Mouse (Mus musculus) left cerebral cortex, postnatal 14 days (tissue): ENCODE results near the gene Thap4. TPM values are rescaled to one million over a fixed set of nuclear protein-coding genes. Genes with fewer than 3 reads are reported as not detected.

ENCODE experiments used
- DNase-seq, 2 experiments: peaks; one replicate each; pipeline ENCODE4 v3.0.0; 2021 to 2022; ENCODE audit warnings: low spot score in 2 of 2, mixed read lengths in 1 of 2
- intact Hi-C: fragments of 180-260 bp; cut with DNase I; formaldehyde crosslinking; loops from one replicate; pipeline ENCODE4 v1.15.1; 2025
- total RNA-seq, 2 experiments: library from RNA; stranded (reverse); gene quantifications; 2 replicates each; pipeline ENCODE4 v1.2.3; 2021

Gene Thap4
- total RNA-seq, 2 experiments from 2014 or later = 31.2 to 34.2 TPM

DNA sequence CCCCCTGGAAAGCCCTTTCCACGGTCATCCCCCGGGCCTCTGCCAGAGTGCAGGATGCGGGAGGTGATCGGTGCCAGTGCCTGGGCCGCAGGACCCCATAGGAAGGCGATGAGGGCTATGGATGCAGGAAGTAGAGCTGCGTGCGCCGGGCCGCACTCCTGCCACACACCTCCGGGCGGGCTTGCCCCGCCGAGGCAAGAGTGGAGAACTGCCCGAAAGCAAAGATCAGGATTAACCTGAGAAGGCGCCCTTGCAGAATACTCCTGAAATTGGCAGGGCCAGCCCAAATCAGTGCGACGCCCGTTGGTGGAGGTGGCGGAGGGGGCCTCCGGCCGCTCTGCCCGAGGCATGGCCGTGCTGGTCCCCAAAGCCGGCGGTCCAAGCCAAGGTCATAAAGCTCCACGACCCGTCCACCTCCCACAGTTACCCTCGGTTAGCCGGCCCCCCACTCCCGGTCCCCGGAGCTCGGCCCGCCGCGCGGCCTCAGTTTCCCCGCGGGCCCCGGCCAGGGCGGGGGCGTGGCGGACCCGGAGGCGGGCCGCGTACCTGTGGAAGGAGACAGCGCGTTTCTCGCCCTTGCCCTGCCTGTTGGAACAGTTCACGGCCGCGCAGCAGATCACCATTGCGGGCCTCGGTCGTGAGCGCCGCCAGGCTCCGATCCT, 622 bp downstream of the Thap4 start:
- peak in 1 of 2 experiments; percentile 32 for DNase-seq
- intact Hi-C loops = loop anchor here (5.0 kb wide), 1 partner anchor 117 kb away; no protein-coding TSS in a partner anchor

DNA sequence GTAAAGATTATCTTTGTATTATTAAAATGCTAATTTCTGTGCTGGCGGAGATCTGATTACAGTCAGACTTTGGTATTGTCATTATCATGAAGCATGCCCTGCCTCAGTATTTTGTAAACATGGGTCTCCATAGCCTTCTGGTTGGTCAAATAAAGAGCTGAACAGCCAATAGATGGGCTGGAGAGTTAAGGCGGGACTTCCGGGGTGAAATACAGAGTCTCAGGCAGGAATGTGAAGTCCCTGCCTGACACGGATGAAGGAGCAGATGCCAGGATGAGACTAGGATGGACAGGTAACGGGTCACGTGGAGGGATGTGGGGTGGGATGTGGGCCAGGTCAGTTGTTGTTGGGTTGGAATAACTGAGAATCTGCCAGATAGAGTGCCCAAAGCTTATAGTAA, 3.4 kb downstream of the Thap4 start, which contains the start of gene Atg4b:
Gene Atg4b (plus strand): TSS at position 211 of the 400 bp plus-strand sequence.
- intact Hi-C loops = loop anchor here (5.0 kb wide), 1 partner anchor 114 kb away; no protein-coding TSS in a partner anchor
- no peak for DNase-seq

DNA sequence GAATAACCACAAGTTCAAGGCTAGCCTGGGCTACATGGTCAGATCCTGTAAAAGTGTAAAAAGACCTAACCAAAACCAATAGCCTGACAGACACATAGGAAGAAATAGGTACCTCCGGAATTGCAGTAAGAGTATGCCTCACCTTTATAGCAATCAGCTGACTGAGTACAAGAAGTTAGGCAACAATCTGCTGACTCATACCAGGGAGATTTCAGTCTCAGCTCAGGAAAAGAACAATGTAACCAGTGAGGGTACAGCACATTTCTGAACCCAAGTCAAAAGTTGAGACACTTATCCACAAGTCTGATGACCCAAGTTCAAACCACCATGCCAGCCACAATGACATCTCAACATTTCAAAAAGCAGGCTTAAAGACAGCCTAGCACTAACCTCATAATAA, 6.1 kb downstream of the Thap4 start:
- intact Hi-C loops = no loop called here

DNA sequence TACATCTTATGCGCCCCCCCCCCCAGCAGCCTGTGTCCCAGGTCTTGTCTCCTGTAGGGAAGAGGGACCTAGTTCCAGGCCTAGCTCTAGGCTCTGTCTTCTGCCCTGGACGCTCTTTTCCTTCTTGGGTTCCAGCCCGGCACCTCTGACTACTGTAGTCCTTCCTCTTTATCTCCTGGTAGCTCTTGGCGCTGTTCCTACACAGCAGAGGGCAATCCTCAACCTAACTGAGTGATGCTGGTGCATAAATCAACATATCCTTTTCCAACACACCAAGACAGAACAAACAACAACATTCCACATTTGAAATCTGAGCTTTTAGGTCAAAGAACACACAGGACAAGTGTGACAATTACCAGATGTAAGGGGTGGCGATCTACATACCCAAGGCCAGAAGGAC, 8.5 kb downstream of the Thap4 start:
- intact Hi-C loops = no loop called here
- DNase-seq = no peak

More for the DNA sequence above, 6.1 kb downstream of the Thap4 start:
- DNase-seq = no peak

DNA sequence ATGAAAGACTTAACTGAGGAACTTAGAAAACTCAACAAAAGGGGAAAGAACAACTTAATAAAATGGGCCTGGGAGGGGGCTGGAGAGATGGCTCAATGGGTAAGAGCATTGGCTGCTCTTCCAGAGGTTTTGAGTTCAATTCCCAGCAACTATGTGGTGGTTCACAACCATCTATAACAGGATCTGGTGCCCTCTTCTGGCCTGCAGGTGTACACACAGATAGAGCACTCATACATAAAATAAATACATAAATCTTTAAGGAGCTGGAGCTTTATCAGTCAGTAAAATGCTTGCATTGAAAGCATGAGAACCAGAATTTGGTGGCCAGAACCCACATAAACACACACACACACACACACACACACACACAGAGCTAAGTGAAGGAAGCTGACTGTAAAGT, 11.8 kb downstream of the Thap4 start:
- intact Hi-C loops = no loop called here
- DNase-seq = no peak

GRCm38 (mm10) chr1:93741987-93742386, 12.7 kb downstream of the Thap4 start:
- DNase-seq = no peak
- intact Hi-C loops = no loop called here

- intact Hi-C loops = no loop called here
- no peak for DNase-seq
Observed at GRCm38 (mm10) chr1:93740671-93741070, 14.0 kb downstream of the Thap4 start.

GRCm38 (mm10) chr1:93737711-93738110, 17.0 kb downstream of the Thap4 start:
- DNase-seq = no peak
- intact Hi-C loops = no loop called here

DNA sequence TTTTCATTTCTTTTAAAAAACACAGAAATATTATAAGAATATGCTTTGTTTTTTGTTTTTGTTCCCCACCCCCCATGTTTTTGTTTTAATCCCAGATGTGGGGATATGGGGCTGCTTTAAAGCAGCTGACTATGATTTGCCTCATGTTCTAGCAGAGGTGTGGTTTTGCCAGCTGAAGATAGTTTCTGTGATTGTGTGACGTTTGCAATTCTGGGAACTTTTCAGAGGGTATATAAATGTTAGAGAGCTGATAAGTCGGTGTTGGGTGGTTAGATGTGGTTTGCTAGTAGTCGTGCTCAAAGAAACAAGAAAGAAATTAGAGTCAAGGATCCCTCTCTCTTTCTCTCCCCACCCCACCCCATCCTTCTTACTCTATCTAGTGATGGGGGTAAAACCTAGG, 18.8 kb downstream of the Thap4 start:
- DNase-seq = no peak
- intact Hi-C loops = no loop called here

GRCm38 (mm10) chr1:93731880-93732281, 22.8 kb downstream of the Thap4 start:
- peak; percentile 18 to 30 for DNase-seq

DNA sequence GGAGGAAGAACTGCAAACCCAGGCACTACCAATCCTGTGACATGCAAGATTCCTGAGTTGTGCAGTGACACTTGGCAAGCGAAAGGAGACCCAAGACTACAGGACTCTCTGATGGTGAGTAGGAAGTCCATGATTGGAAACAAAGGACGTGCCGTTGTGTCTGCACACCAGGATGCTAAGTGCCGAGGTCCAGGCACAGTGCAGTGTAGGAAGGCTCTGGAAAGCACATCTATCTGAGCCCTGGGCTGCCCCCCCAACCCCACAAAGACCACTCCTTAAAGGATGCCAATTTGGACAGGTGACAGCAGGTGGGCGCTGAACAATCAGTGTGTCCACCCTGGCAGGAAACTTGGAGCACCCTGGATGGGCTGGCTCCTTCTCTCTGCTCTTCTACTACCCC, 23.6 kb downstream of the Thap4 start:
- DNase-seq = no peak
- intact Hi-C loops = no loop called here

More at GRCm38 (mm10) chr1:93731880-93732281, 22.8 kb downstream of the Thap4 start:
- intact Hi-C loops = no loop called here

- DNase-seq = peak; percentile 34 to 44
- intact Hi-C loops = loop anchor here (10.0 kb wide), 1 partner anchor 212 kb away; the partner anchor contains the start of gene Farp2
Observed at GRCm38 (mm10) chr1:93726974-93727373, 27.7 kb downstream of the Thap4 start.

DNA sequence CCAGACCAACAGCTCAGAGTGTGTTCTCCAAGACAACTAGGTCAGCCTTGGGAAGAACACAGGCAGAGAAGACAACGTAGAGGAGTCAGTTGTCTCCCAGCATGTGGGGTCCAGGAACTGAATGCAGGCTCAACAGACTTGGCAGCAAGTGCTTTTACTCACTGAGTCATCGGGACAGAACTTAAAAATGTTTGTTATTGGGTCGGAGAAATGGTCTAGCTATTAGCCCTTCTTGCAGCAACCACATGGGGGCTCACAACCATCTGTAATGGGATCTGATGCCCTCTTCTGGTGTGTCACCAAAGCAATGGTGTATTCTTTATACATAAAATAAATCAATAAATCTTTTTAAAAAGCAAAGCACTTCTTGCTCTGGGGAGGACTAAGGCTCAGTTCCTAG, 28.5 kb downstream of the Thap4 start:
- intact Hi-C loops = loop anchor here (10.0 kb wide), 1 partner anchor 211 kb away; the partner anchor contains the start of gene Farp2
- DNase-seq = no peak

DNA sequence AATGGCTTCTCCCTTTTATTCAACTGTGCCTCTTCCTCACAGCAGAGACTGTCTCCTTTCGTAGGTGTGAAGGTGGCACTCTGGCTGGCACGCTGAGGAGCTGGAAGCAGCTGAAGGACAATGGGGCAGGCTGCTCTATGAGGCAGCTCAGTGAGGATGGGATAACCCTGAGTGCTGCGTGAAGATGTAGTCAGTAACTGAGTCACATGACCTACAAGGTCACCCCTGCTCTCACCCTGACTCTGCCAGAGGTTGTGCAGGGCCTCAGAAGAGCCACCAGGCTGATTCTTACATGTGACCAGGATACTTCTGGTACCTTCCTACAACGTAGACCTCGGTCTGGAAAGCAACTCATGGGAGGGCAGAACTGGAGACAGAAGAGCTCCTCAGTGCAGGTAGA, 29.0 kb downstream of the Thap4 start:
- intact Hi-C loops = loop anchor here (10.0 kb wide), 1 partner anchor 211 kb away; the partner anchor contains the start of gene Farp2

DNA sequence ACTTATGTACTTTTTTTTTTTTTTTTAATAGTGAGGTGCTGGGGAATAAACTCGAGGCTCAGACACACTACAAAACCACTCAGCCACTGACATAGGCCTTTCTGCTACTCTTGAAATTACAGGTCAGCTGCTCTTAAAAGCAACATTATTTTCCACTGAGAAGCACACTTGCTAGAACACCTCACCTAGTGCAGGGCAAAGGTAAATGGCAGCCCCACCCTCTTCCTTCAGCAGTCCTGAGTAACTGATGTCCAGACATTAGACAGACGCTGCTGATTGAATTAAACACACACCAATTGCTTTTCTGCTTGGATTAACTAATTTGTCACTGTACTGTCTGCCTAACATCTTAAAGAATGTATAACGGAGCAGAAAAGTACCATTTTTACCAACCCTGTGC, 30.0 kb downstream of the Thap4 start:
- intact Hi-C loops = loop anchor here (10.0 kb wide), 1 partner anchor 210 kb away; the partner anchor contains the start of gene Farp2
- DNase-seq = no peak

More for the DNA sequence above, 29.0 kb downstream of the Thap4 start:
- no peak for DNase-seq

DNA sequence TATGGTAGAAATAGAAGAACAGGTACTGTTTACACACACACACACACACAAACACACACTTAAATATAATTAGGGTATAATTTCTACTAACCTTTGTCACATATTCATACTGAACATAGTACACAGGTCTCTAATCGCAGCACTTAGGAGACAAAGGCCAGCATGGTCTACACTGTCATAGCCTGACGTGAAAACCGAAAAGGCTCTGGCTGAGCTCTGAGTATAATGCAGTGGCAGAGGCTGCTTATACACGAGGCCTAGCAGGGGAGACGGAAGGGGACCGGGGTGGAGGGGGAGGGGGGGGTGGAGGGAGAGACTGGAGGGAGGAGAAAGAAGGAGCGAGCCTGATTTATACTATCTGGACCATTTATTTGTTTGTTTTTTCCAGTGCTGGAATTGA, 33.1 kb downstream of the Thap4 start:
- no peak for DNase-seq
- intact Hi-C loops = loop anchor here (10.0 kb wide), 1 partner anchor 207 kb away; the partner anchor contains the start of gene Farp2

- intact Hi-C loops = no loop called here
- DNase-seq = no peak
Observed at GRCm38 (mm10) chr1:93716166-93716565, 38.5 kb downstream of the Thap4 start.

- intact Hi-C loops = no loop called here
Observed at GRCm38 (mm10) chr1:93705389-93705788, 49.3 kb downstream of the Thap4 start.

DNA sequence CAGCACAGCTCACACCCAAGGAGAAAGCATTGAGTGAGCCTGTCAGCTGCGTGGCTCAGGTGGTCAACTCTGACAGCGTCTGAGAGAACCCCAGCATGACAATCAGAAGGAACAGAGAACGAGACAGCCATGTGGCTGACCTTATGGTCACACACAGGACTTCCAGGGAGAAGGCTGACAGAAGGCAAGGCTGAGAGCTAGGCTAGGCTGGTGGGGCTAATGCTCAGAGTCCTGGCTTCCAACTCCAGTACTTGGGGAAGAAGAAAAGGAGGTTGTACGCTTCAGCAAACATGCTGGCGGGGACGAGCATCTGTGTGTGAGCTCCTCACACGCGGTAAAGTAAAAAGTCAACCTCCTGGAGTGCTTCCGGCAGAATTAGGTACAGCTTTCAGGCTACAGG, 50.3 kb downstream of the Thap4 start:
- DNase-seq = no peak
- intact Hi-C loops = no loop called here

More at GRCm38 (mm10) chr1:93705389-93705788, 49.3 kb downstream of the Thap4 start:
- DNase-seq = no peak

DNA sequence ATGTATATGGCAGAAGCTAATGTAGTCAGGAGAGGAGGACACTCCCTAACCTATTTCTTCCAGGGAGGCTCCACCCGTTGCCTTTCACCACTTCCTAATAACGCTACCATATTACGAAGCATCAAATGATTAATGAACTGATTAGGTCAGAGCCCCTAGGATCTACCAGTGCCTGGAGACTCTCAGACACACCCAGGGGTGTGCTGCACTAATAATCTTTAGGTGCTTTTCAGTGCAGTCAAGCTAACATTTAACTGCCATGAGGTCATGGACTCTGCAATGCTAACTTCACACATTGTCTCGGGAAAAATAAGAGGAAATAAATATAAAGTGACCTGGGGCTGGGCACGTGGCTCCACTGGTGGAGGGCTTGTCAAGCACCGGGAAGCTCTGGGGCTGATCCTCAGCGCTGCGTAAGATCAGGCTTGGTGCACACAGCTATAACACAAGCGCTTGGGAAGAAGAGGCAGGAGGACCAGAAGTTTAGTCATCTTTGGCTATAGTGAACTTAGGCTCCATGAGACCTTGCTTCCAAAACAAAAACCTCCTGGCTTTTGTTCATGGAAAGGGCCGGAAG, 51.1 kb downstream of the Thap4 start:
- intact Hi-C loops = no loop called here
- no peak for DNase-seq

- intact Hi-C loops = no loop called here
- DNase-seq = no peak
Observed at GRCm38 (mm10) chr1:93702106-93702505, 52.6 kb downstream of the Thap4 start.
